Mouse (Mus musculus): ENCODE data around the gene Ifna7. TPM values are rescaled to one million over a fixed set of nuclear protein-coding genes. Genes with fewer than 3 reads are reported as not detected.

Gene Ifna7
- polyA plus RNA-seq (2012; rRNA removed): not detected in 2 replicates

DNA sequence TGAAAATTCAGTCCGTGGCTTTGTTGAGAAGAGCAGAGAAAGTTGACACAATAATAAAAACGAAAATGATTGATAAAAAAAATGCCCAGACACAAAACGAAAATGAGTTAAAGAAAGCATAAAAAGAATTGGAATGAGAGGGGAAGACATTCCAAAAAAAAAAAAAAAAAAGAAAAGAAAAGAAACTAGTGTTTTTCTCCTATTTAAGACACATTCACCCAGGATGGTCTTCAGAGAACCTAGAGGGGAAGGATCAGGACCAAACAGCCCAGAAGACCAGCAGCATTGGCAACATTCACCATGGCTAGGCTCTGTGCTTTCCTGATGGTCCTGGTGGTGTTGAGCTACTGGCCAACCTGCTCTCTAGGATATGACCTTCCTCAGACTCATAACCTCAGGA lies at the start of gene Ifna7:
TSS of gene Ifna7 (plus strand) at position 301 of the 400 bp plus-strand sequence.

GRCm38 (mm10) chr4:88773534-88773933 lies 42.5 kb upstream of the Ifna7 start, which contains the start of gene Gm13290:
Gene Gm13290 (plus strand): TSS chr4:88773834.

GRCm38 (mm10) chr4:88776622-88777021 lies 39.4 kb upstream of the Ifna7 start, which contains the start of gene Gm13289:
Gene Gm13289 (plus strand): TSS chr4:88776922.

GRCm38 (mm10) chr4:88779550-88779949 lies 36.5 kb upstream of the Ifna7 start, which contains the start of gene Gm13272:
Gene Gm13272 (plus strand): TSS chr4:88779850.

GRCm38 (mm10) chr4:88781831-88782230 lies 34.2 kb upstream of the Ifna7 start, which contains the start of gene Ifnz:
Gene Ifnz (plus strand): TSS chr4:88782131.

DNA sequence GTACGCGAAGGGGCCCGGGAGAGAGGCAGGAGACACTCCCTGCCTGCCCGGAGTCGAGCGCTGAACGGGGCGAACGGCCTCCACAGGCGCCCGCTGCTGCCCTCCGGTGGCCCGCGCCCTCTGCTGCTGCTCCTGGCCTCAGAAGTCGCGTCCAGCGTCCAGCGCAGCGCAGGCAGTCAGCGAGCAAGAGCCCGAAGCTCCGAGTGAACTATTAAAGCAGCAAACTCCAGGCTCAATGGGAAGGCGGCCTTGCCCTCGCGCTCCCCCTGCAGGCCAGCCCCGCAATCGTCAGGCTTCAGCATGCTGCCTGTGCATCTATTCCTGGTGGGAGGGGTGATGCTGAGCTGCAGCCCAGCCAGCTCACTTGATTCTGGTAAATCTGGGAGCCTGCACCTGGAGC lies 30.6 kb upstream of the Ifna7 start, which contains the start of gene Gm13276:
TSS of gene Gm13276 (plus strand) at position 301 of the 400 bp plus-strand sequence.

DNA sequence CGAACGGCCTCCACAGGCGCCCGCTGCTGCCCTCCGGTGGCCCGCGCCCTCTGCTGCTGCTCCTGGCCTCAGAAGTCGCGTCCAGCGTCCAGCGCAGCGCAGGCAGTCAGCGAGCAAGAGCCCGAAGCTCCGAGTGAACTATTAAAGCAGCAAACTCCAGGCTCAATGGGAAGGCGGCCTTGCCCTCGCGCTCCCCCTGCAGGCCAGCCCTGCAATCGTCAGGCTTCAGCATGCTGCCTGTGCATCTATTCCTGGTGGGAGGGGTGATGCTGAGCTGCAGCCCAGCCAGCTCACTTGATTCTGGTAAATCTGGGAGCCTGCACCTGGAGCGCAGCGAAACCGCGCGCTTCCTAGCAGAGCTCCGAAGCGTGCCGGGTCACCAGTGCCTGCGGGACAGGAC lies 27.6 kb upstream of the Ifna7 start, which contains the start of gene Gm13277:
TSS of gene Gm13277 (plus strand) at position 231 of the 400 bp plus-strand sequence.

DNA sequence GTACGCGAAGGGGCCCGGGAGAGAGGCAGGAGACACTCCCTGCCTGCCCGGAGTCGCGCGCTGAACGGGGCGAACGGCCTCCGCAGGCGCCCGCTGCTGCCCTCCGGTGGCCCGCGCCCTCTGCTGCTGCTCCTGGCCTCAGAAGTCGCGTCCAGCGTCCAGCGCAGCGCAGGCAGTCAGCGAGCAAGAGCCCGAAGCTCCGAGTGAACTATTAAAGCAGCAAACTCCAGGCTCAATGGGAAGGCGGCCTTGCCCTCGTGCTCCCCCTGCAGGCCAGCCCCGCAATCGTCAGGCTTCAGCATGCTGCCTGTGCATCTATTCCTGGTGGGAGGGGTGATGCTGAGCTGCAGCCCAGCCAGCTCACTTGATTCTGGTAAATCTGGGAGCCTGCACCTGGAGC lies 24.8 kb upstream of the Ifna7 start, which contains the start of gene Gm13278:
TSS of gene Gm13278 (plus strand) at position 301 of the 400 bp plus-strand sequence.

DNA sequence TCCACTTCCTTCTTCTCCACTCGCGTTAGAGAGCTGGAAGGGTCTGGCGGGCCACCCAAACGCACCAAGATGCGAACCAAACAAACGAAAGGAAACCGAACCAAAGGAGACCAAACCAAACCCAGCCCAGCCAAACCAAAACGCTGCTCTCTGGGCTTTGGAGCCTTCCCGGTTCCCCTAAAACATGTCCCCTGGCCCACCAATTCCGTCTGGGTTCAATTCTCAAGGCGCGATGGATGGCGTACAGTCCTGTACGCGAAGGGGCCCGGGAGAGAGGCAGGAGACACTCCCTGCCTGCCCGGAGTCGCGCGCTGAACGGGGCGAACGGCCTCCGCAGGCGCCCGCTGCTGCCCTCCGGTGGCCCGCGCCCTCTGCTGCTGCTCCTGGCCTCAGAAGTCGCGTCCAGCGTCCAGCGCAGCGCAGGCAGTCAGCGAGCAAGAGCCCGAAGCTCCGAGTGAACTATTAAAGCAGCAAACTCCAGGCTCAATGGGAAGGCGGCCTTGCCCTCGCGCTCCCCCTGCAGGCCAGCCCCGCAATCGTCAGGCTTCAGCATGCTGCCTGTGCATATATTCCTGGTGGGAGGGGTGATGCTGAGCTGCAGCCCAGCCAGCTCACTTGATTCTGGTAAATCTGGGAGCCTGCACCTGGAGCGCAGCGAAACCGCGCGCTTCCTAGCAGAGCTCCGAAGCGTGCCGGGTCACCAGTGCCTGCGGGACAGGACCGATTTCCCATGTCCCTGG lies 21.9 kb upstream of the Ifna7 start, which contains the start of gene Gm13275:
TSS of gene Gm13275 (plus strand) at position 552 of the 740 bp plus-strand sequence.

GRCm38 (mm10) chr4:88797097-88797496 lies 18.9 kb upstream of the Ifna7 start, which contains the start of gene Gm13279:
Gene Gm13279 (plus strand): TSS chr4:88797397.

DNA sequence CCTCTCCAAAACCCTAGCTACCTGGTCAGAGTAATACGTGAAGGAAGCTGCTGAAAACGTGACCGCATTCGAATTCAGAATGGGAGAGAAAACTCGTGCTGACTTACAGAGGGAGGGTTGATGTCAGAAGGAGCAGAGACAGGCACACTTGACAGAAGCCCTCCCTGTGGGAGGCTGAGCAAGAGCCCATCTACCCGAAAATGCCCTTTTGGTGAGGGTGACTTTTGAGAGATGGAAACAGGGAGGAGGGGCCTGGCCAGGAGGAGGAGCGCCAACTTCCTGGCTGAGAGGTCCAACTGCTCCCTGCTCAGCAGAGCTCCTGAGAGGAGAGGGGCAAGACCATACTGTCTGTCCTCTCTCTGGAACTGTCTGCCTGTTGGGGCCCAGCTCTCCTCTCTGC lies 16.7 kb upstream of the Ifna7 start, which contains the start of gene Gm13285:
TSS of gene Gm13285 (plus strand) at position 301 of the 400 bp plus-strand sequence.

GRCm38 (mm10) chr4:88802954-88803353 lies 13.1 kb upstream of the Ifna7 start, which contains the start of gene Gm13287:
Gene Gm13287 (plus strand): TSS chr4:88803254.

DNA sequence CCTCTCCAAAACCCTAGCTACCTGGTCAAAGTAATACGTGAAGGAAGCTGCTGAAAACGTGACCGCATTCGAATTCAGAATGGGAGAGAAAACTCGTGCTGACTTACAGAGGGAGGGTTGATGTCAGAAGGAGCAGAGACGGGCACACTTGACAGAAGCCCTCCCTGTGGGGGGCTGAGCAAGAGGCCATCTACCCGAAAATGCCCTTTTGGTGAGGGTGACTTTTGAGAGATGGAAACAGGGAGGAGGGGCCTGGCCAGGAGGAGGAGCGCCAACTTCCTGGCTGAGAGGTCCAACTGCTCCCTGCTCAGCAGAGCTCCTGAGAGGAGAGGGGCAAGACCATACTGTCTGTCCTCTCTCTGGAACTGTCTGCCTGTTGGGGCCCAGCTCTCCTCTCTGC lies 10.8 kb upstream of the Ifna7 start, which contains the start of gene Gm13288:
TSS of gene Gm13288 (plus strand) at position 301 of the 400 bp plus-strand sequence.

DNA sequence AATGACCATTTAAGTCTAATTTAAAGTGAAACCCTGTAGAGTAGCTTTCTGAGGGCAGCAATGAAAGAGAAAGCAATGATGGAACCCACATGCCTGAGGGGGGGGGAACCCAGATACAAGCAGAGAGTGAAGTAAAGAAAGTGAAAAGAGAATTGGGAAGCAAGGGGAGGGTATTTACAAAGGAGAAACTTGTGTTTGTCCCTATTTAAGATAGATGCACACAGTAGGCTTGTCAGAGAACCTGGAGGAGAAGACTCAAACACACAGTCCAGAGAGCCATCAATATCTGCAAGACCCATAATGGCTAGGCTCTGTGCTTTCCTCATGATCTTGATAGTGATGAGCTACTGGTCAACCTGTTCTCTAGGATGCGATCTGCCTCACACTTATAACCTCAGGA lies 3.6 kb downstream of the Ifna7 start, which contains the start of gene Ifna11:
TSS of gene Ifna11 (plus strand) at position 301 of the 400 bp plus-strand sequence.

DNA sequence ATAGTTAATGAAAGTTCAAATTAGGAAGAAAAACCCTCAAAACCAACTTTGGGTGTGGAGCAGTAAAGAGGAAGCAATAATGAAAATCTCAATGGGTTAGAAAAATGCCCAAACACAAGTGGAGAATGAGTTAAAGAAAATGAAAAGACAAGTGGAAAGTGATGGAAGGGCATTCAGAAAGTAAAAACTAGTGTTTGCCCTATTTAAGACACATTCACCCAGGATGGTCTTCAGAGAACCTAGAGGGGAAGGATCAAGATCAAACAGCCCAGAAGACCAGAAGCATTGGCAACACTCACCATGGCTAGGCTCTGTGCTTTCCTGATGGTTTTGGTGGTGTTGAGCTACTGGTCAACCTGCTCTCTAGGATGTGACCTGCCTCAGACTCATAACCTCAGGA lies 11.1 kb downstream of the Ifna7 start, which contains the start of gene Ifna6:
TSS of gene Ifna6 (plus strand) at position 301 of the 400 bp plus-strand sequence.

DNA sequence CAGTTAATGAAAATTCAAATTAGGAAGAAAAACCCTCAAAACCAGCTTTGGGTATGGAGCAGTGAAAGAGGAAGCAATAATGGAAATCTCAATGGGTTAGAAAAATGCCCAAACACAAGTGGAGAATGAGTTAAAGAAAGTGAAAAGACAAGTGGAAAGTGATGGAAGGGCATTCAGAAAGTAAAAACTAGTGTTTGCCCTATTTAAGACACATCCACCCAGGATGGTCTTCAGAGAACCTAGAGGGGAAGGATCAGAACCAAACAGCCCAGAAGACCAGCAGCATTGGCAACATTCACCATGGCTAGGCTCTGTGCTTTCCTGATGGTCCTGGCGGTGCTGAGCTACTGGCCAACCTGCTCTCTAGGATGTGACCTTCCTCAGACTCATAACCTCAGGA lies 19.2 kb downstream of the Ifna7 start, which contains the start of gene Ifna5:
TSS of gene Ifna5 (plus strand) at position 301 of the 400 bp plus-strand sequence.

DNA sequence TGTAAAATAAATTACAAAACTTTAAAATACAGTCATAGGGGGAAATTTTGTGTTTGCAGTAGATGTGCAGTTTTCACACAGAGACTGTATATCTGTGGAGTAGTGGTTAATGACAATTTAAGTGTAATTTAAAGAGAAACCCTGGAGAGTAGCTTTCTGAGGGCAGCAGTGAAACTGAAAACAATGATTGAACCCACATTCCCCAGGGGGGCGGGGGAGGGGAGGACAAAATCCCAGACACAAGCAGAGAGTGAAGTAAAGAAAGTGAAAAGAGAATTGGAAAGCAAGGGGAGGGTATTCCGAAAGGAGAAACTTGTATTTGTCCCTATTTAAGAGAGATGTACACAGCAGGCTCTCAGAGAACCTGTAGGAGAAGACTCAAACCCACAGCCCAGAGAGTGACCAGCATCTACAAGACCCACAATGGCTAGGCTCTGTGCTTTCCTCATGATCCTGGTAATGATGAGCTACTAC lies 25.4 kb downstream of the Ifna7 start, which contains the start of gene Ifna4:
TSS of gene Ifna4 (plus strand) at position 424 of the 474 bp plus-strand sequence.

DNA sequence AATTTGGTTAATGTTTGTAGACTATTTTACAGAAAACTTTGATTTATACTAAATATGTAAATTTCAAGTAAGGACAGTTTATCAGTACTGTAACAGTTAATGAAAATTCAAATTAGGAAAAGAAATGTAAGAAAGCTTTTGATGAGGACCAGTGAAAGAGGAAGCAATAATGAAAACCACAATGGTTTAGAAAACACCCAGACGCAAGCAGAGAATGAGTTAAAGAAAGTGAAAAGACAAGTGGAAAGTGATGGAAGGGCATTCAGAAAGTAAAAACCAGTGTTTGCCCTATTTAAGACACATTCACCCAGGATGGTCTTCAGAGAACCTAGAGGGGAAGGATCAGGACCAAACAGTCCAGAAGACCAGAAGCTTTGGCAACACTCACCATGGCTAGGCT lies 33.7 kb downstream of the Ifna7 start, which contains the start of gene Ifna1:
TSS of gene Ifna1 (plus strand) at position 390 of the 400 bp plus-strand sequence.

Other genes starting within 250 kb of the Ifna7 start
- not detected in 2 replicates for gene Ifna14, start 244.4 kb upstream of the Ifna7 start, polyA plus RNA-seq (2012; rRNA removed)
- gene Ifna9, start 223.8 kb upstream of the Ifna7 start, polyA plus RNA-seq (2012; rRNA removed): not detected in 2 replicates
- gene Ifna12, start 212.9 kb upstream of the Ifna7 start, polyA plus RNA-seq (2012; rRNA removed): not detected in 2 replicates
- not detected in 2 replicates for gene C87499, start 181.8 kb upstream of the Ifna7 start, polyA plus RNA-seq (2012; rRNA removed)
- gene Ifna13, start 171.8 kb upstream of the Ifna7 start, polyA plus RNA-seq (2012; rRNA removed): not detected in 2 replicates
- not detected in 2 replicates for gene Ifna16, start 139.3 kb upstream of the Ifna7 start, polyA plus RNA-seq (2012; rRNA removed)
- not detected in 2 replicates for gene Ifna2, start 132.3 kb upstream of the Ifna7 start, polyA plus RNA-seq (2012; rRNA removed)
- 0.06 TPM in 1 of 2 replicates, not detected in the other for gene Ifnab, start 124.9 kb upstream of the Ifna7 start, polyA plus RNA-seq (2012; rRNA removed)
- gene Gm26566, start 94.4 kb upstream of the Ifna7 start, polyA plus RNA-seq (2012; rRNA removed): 0.06 and 0.10 TPM in 2 replicates
- gene Klhl9, start 93.8 kb upstream of the Ifna7 start, polyA plus RNA-seq (2012; rRNA removed): 9.1 and 11.2 TPM in 2 replicates
- gene Gm13271, start 61.4 kb upstream of the Ifna7 start, polyA plus RNA-seq (2012; rRNA removed): not detected in 2 replicates
- gene Gm13283, start 56.1 kb upstream of the Ifna7 start, polyA plus RNA-seq (2012; rRNA removed): not detected in 2 replicates
- gene Gm13290, start 42.4 kb upstream of the Ifna7 start, polyA plus RNA-seq (2012; rRNA removed): not detected in 2 replicates
- not detected in 2 replicates for gene Gm13289, start 39.3 kb upstream of the Ifna7 start, polyA plus RNA-seq (2012; rRNA removed)
- not detected in 2 replicates for gene Gm13272, start 36.4 kb upstream of the Ifna7 start, polyA plus RNA-seq (2012; rRNA removed)
- gene Ifnz, start 34.1 kb upstream of the Ifna7 start, polyA plus RNA-seq (2012; rRNA removed): 0.01 TPM in 1 of 2 replicates, not detected in the other
- not detected in 2 replicates for gene Gm13276, start 30.5 kb upstream of the Ifna7 start, polyA plus RNA-seq (2012; rRNA removed)
- not detected in 2 replicates for gene Gm13277, start 27.6 kb upstream of the Ifna7 start, polyA plus RNA-seq (2012; rRNA removed)
- not detected in 2 replicates for gene Gm13278, start 24.7 kb upstream of the Ifna7 start, polyA plus RNA-seq (2012; rRNA removed)
- 0.06 TPM in 1 of 2 replicates, not detected in the other for gene Gm13275, start 21.7 kb upstream of the Ifna7 start, polyA plus RNA-seq (2012; rRNA removed)
- gene Gm13279, start 18.8 kb upstream of the Ifna7 start, polyA plus RNA-seq (2012; rRNA removed): not detected in 2 replicates
- not detected in 2 replicates for gene Gm13285, start 16.6 kb upstream of the Ifna7 start, polyA plus RNA-seq (2012; rRNA removed)
- not detected in 2 replicates for gene Gm13287, start 13.0 kb upstream of the Ifna7 start, polyA plus RNA-seq (2012; rRNA removed)
- gene Gm13288, start 10.7 kb upstream of the Ifna7 start, polyA plus RNA-seq (2012; rRNA removed): not detected in 2 replicates
- gene Ifna11, start 3.7 kb downstream of the Ifna7 start, polyA plus RNA-seq (2012; rRNA removed): not detected in 2 replicates
- not detected in 2 replicates for gene Ifna6, start 11.2 kb downstream of the Ifna7 start, polyA plus RNA-seq (2012; rRNA removed)
- gene Ifna5, start 19.3 kb downstream of the Ifna7 start, polyA plus RNA-seq (2012; rRNA removed): not detected in 2 replicates
- not detected in 2 replicates for gene Ifna4, start 25.6 kb downstream of the Ifna7 start, polyA plus RNA-seq (2012; rRNA removed)
- gene Ifna1, start 33.9 kb downstream of the Ifna7 start, polyA plus RNA-seq (2012; rRNA removed): not detected in 2 replicates
- gene Ifne, start 64.0 kb downstream of the Ifna7 start, polyA plus RNA-seq (2012; rRNA removed): not detected in 2 replicates

All from liver, embryonic 14 days (tissue).